Mouse (Mus musculus) Patski (cell line): ENCODE measurements around the gene Vmn1r2. TPM values are rescaled to one million over a fixed set of nuclear protein-coding genes. Genes with fewer than 3 reads are reported as not detected.
"Not testable (repeated sequence)": the region's sequence is repeated elsewhere in the genome, so short reads cannot be mapped to it uniquely, and the experiment has no call there.

ENCODE experiments used
- ATAC-seq: fragments of 100-300 bp; one replicate; pipeline ENCODE4 v1.8.0; 2021
- CTCF ChIA-PET: fragments of 350-600 bp; sonication (Branson Sonifier 250); formaldehyde crosslinking; loops from one replicate; lab custom pipeline; 2022; ENCODE audit warnings: inconsistent platforms; lab: Charles Lee
- POLR2A ChIA-PET: fragments of 350-600 bp; sonication (Branson Sonifier 250); formaldehyde crosslinking; loops from one replicate; lab custom pipeline; 2022; ENCODE audit warnings: antibody characterized with exemption, inconsistent platforms; lab: Charles Lee
- DNase-seq: peaks from one replicate; pipeline ENCODE4 v3.0.0-alpha.2; 2011; ENCODE audit warnings: low read depth, low spot score
- H3K27me3 ChIP-seq: fragments of 371-371 bp; one replicate; pipeline ENCODE4 v1.5.1; 2021
- CTCF ChIP-seq: fragments of 100-300 bp; IDR thresholded peaks from one replicate; pipeline ENCODE4 v1.5.1; 2021
- in situ Hi-C: fragments of 300-500 bp; cut with MboI; formaldehyde crosslinking; loops from 3 replicates; pipeline ENCODE4 v1.11.1; 2018; ENCODE audit warnings: low pct_unique_long_range_greater_than_20kb, mixed read lengths
- polyA plus RNA-seq: library from polyadenylated mRNA; unstranded; gene quantifications from one replicate; pipeline ENCODE4 v1.2.3, GENCODE M21; 2021

The Vmn1r2 gene
- not detected for polyA plus RNA-seq

DNA sequence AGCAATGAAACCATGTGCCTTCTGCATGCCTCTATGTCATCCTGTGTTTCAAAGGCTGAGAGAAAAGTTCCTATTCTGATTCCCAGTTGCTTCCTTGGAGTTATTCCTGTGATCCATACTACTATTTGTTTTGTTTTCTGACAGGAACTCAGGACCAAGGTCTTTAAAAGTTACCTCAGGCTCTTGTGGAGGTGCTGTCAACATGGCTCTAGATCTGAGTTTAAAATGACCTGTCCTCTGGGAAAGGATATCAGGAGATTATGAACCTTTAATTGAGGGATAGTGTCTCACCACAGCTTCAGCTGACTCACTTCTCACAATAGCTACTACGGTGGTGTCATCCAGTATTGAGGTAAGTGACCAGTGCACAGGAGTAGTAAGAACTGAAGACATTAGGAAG, at the start of gene Vmn1r2:
TSS of gene Vmn1r2 (plus strand) at position 301 of the 400 bp plus-strand sequence.
- POLR2A ChIA-PET, ATAC-seq, H3K27me3 ChIP-seq, CTCF ChIA-PET, in situ Hi-C loops, DNase-seq: not testable (repeated sequence)

DNA sequence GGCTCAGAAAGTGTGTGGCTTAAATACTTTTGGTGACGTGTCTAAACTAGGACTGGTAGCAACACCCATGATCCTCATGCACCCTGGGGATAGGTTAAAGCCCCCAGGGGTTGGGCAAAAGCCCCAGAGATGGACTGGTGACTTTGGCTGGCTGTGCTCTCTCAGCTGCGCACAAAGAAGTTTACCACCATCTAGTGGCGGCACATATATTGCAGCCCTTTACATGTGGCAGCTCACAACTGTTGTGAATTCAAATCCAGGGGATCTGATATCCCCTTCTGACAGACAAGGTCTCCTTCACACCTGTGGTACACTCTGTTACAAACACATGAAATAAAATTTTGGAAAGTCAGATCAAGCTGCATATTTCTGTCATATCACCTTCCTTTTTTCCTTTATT, 19.2 kb upstream of the Vmn1r2 start:
- DNase-seq, in situ Hi-C loops, CTCF ChIA-PET, POLR2A ChIA-PET, H3K27me3 ChIP-seq, ATAC-seq: not testable (repeated sequence)

- CTCF ChIA-PET, DNase-seq, in situ Hi-C loops, ATAC-seq, POLR2A ChIA-PET, H3K27me3 ChIP-seq: not testable (repeated sequence)
Observed at GRCm38 (mm10) chr4:3153320-3153719, 13.8 kb upstream of the Vmn1r2 start.

DNA sequence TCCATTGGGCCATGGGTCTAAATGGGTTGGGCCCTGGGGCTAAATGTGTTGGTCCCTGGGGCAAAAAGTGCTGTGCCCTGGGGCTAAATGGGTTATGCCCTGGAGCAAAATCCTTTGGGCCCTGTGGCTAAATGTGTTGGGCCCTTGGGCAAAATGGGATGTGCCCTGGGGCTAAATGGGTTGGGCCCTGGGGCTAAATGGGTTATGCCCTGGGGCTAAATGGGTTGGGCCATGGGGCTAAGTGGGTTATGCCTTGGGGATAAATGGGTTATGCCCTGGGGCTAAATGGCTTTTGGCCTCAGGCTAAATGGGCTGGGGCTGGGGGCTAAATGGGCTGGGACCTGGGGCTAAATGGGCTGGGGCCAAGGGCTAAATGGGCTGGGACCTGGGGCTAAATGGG, 2.7 kb upstream of the Vmn1r2 start:
- POLR2A ChIA-PET, CTCF ChIA-PET, DNase-seq, in situ Hi-C loops, ATAC-seq, H3K27me3 ChIP-seq: not testable (repeated sequence)

GRCm38 (mm10) chr4:3165046-3165445, 2.1 kb upstream of the Vmn1r2 start:
- no peak for TF ChIP-seq CTCF
- DNase-seq (no peak), ATAC-seq (no peak)
- in situ Hi-C loops: no loop called here
- CTCF ChIA-PET: no interaction called here
- POLR2A ChIA-PET: no interaction called here
- no peaks in the 10 kb centered on the region for H3K27me3 ChIP-seq

- DNase-seq, H3K27me3 ChIP-seq, ATAC-seq, POLR2A ChIA-PET, in situ Hi-C loops, CTCF ChIA-PET: not testable (repeated sequence)
Observed at GRCm38 (mm10) chr4:3174586-3174985, 7.5 kb downstream of the Vmn1r2 start.

- DNase-seq, CTCF ChIA-PET, in situ Hi-C loops, ATAC-seq, POLR2A ChIA-PET, H3K27me3 ChIP-seq: not testable (repeated sequence)
Observed at GRCm38 (mm10) chr4:3175756-3176155, 8.6 kb downstream of the Vmn1r2 start.

- DNase-seq, ATAC-seq, POLR2A ChIA-PET, H3K27me3 ChIP-seq, in situ Hi-C loops, CTCF ChIA-PET: not testable (repeated sequence)
Observed at GRCm38 (mm10) chr4:3176195-3176594, 9.1 kb downstream of the Vmn1r2 start.

DNA sequence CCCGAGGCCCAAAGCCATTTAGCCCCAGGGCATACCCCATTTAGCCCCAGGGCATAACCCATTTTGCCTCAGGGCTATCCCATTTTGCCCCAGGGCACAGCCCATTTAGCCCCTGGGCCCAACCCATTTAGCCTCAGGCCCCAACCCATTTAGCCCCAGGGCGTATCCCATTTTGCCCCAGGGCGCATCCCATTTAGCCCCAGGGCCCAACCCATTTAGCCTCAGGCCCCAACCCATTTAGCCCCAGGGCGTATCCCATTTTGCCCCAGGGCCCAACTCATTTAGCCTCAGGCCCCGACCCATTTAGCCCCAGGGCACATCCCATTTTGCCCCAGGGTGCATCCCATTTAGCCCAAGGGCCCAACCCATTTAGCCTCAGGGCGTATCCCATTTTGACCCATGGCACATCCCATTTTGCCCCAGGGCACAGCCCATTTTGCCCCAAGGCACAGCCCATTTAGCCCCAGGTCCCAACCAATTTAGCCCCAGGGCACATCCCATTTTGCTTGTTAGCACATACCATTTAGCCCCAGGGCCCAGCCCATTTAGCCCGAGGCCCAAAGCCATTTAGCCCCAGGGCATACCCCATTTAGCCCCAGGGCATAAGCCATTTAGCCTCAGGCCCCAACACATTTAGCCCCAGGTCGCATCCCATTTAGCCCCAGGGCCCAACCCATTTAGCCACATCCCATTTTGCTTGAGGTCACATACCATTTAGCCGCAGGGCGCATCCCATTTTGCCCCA, 9.8 kb downstream of the Vmn1r2 start:
- ATAC-seq, in situ Hi-C loops, H3K27me3 ChIP-seq, CTCF ChIA-PET, POLR2A ChIA-PET, DNase-seq: not testable (repeated sequence)

DNA sequence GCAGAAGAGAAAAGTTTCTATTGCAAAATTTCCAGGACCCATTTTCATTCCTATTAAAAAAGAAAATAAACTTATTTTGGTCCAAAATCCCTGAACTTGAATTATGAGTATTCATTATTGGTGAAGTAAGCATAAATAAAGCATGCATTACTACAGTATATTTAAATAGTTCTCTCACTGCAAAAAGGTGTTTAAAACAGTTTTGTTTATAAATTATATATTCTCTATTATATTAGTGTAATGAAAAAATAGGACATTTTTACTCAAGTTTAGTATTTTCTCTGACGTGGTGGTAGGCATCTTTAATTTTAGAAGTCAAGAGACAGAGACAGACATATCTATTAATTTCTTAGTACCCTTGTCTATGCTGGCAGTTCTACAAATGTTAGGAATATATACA, 18.1 kb downstream of the Vmn1r2 start, which contains the start of gene Vmn1r3:
TSS of gene Vmn1r3 (minus strand) at position 101 of the 400 bp plus-strand sequence.
- in situ Hi-C loops, ATAC-seq, H3K27me3 ChIP-seq, CTCF ChIA-PET, DNase-seq, POLR2A ChIA-PET: not testable (repeated sequence)

- POLR2A ChIA-PET: not testable (repeated sequence)
Observed at GRCm38 (mm10) chr4:3209643-3210217, 42.6 kb downstream of the Vmn1r2 start.

GRCm38 (mm10) chr4:3213349-3213748, 46.2 kb downstream of the Vmn1r2 start:
- ATAC-seq, DNase-seq, H3K27me3 ChIP-seq, CTCF ChIA-PET, in situ Hi-C loops, POLR2A ChIA-PET: not testable (repeated sequence)

More at GRCm38 (mm10) chr4:3209643-3210217, 42.6 kb downstream of the Vmn1r2 start:
- CTCF ChIA-PET, in situ Hi-C loops, H3K27me3 ChIP-seq, DNase-seq, ATAC-seq: not testable (repeated sequence)

DNA sequence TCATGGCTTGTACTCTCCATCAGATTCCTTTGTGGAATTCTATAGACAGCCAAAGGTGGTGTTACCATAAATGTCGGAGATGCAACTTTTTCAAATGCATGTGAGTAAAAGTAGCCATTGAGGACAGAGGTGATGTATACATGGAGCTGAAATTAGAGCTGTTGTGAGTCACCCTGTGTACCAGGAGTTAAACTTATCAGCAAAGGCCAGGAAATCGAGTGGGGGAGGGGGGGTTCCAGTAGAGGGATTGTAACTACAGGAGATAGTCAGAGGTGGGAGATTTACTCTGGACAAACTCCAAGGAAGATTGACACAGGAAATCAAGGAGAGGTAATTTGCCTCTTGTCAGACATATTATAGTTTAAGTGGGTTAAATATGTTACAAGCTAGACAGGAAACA, 49.3 kb downstream of the Vmn1r2 start:
- CTCF ChIA-PET, H3K27me3 ChIP-seq, POLR2A ChIA-PET, ATAC-seq, DNase-seq, in situ Hi-C loops: not testable (repeated sequence)
